Mouse (Mus musculus) limb, embryonic 15.5 days (tissue): ENCODE measurements at regions not wholly inside any gene's neighbourhood (a gene's known extent, or its start where the extent isn't known, plus 50 kb on each side); places are given as distances from the start of the nearest gene placed in this dataset.

Experiments used
- ATAC-seq: fragments of 200-750 bp; cut with Nextera tagmentation; 2 replicates; pipeline ENCODE4 v1.8.0; 2017; ENCODE audit warnings: low read depth, moderate TSS enrichment; ENCODE audit not compliant: insufficient number of reproducible peaks, low FRiP score, low TSS enrichment
- H3K27ac ChIP-seq: fragments of 300-500 bp; sonication (generic); 2 replicates; pipeline ENCODE4 v1.5.1; 2015; ENCODE audit warnings: moderate library complexity, mild to moderate bottlenecking, inconsistent platforms
- H3K27me3 ChIP-seq: fragments of 300-500 bp; sonication (generic); 2 replicates; pipeline ENCODE4 v1.6.1; 2015; ENCODE audit warnings: inconsistent platforms
- H3K36me3 ChIP-seq: fragments of 300-500 bp; sonication (generic); 2 replicates; pipeline ENCODE4 v1.6.1; 2015; ENCODE audit warnings: inconsistent platforms
- H3K4me1 ChIP-seq: fragments of 300-500 bp; sonication (generic); 2 replicates; pipeline ENCODE4 v1.6.1; 2015; ENCODE audit warnings: inconsistent platforms
- H3K4me2 ChIP-seq: fragments of 300-500 bp; sonication (generic); 2 replicates; pipeline ENCODE4 v1.6.1; 2015; ENCODE audit warnings: mild to moderate bottlenecking, inconsistent platforms
- H3K4me3 ChIP-seq: fragments of 300-500 bp; sonication (generic); 2 replicates; pipeline ENCODE4 v1.5.1; 2015; ENCODE audit warnings: mild to moderate bottlenecking, inconsistent platforms
- H3K9ac ChIP-seq: fragments of 300-500 bp; sonication (generic); 2 replicates; pipeline ENCODE4 v1.6.1; 2015; ENCODE audit warnings: inconsistent platforms
- H3K9me3 ChIP-seq: fragments of 300-500 bp; sonication (generic); 2 replicates; pipeline ENCODE4 v1.6.1; 2016; ENCODE audit warnings: inconsistent platforms
- WGBS: fragments of 180-500 bp; shearing (Covaris S2); methylation state at CpG from one replicate; pipeline ENCODE4 v1.1.7; 2015; 5-methylcytosine and 5-hydroxymethylcytosine counted together

DNA sequence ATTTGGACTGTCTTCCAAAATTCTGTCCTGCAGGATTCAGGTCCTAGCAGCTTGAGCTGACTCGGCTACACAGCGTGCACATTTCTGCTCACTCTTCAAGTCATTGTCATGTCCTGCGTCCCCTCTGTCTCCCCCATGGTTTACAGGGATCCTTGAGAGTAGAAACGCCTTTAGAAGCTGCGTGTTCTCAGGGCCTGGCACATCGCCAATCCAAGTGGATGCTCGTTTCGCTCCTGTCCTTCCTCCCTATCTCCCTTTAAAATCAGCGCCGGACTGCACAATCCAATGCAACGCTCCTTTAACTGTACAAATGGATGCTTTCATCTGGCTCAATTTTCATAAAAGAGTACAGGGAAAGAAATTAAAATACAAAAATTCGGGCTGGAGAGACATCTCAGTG is 201.6 kb downstream of the Cdh26 start:
- no peak overlapping the region for H3K9ac ChIP-seq
- H3K27ac ChIP-seq = no peak overlapping the region
- no peaks in the 10 kb centered on the region for H3K36me3 ChIP-seq
- H3K4me3 ChIP-seq = no peak overlapping the region
- peaks cover 61% of the 10 kb centered on the region for H3K4me1 ChIP-seq
- WGBS = 43% methylated on average over 12 of the region's 12 CpGs
- H3K9me3 ChIP-seq = no peaks in the 10 kb centered on the region
- ATAC-seq = no peak
- H3K27me3 ChIP-seq = no peaks in the 10 kb centered on the region
- H3K4me2 ChIP-seq = no peak overlapping the region

DNA sequence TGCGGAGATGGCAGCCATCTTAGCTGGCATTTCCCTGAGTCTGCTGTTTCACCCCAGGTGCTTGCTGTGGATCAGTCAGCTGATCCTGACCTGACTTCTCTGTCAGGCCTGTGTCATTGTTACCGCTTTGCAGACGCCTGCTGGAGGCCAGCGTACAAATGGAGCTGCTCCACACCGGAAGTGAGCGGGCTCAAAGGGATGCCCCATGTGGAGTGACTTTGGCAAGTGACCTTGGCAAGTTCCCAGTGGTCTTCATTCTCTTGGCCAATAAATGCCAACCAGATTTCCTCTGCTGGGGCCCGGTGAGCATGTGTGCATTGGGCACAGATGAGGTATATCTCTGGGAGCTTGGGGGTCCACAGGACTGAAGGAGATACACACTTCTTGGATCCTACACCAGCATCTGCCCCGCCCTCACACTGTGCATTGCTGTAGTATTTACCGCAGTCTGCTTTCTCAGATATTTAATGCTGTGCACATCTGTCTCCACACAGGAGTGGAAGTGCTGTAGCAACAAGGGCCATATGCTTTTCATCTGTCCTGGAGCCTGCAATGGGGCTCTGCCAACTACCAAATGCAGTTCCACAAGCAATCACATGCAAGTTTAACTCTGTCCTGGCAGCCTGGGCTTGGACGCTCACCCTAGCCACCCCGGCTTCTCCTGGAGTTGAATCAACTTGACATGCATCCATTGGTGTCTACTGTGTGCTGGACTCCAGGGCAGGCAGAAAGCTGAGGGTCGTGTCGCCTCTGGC is 202.7 kb downstream of the Cdh26 start:
- Histone ChIP-seq H3K36me3 (no peaks in the 10 kb centered on the region), H3K27me3 (no peaks in the 10 kb centered on the region), H3K27ac (peak overlapping the region; percentile 54; the same call in 1 of the 2 replicates), H3K4me2 (no peak overlapping the region), H3K9ac (no peak overlapping the region), H3K4me3 (no peak overlapping the region), H3K4me1 (peaks cover 55% of the 10 kb centered on the region), H3K9me3 (no peaks in the 10 kb centered on the region)
- 0 out of 2 replicates have a peak, but pooled peaks have one; percentile 22 for ATAC-seq
- 54% methylated on average over 13 of the region's 13 CpGs for WGBS

DNA sequence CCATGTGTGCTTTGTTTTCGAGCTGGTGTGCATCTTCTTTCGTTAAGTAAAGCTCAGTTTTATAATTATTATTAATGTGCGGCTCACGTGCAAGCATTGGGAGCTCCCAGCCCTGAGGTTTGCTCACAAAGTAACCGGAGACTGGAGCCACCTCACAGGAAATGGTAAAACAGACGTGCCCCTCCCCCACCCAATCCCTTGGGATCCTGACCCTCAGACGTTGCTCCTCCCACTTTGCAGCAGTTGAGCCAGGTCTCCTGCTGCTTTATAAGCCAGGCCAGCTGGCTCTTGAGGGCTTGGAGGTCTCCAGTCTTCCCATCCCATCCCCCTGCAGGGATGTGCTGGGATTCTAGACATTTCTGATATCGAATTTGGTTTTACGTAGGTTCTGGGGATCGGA is 203.8 kb downstream of the Cdh26 start:
- Histone ChIP-seq H3K4me1 (peaks cover 55% of the 10 kb centered on the region), H3K4me2 (no peak overlapping the region), H3K4me3 (no peak overlapping the region), H3K9me3 (no peaks in the 10 kb centered on the region), H3K27ac (no peak overlapping the region), H3K36me3 (no peaks in the 10 kb centered on the region), H3K27me3 (no peaks in the 10 kb centered on the region), H3K9ac (no peak overlapping the region)
- ATAC-seq = no peak
- WGBS = 36% methylated on average over 10 of the region's 10 CpGs

DNA sequence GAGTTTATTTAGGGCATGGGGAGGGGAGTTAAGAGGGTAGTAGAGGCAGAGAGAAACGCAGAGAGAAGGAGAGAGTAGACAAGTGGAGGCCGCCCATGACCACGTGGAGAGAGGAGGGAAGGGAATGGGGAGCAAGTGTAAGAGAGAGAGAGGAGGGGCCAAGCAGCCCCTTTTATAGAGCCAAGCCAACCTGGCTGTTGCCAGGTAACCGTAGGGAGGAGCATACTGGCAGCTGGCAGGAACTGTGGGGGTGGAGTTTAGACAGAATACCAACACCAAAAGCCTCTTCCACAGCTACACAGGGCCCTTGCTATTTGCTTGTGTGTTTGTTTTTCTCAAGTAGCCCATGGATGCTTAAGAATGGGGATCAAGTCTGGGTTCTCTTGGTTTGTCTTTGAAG is 205.4 kb downstream of the Cdh26 start:
- Histone ChIP-seq H3K27me3 (no peaks in the 10 kb centered on the region), H3K4me2 (no peak overlapping the region), H3K9ac (no peak overlapping the region), H3K27ac (no peak overlapping the region), H3K36me3 (no peaks in the 10 kb centered on the region), H3K9me3 (no peaks in the 10 kb centered on the region), H3K4me1 (peaks cover 53% of the 10 kb centered on the region), H3K4me3 (no peak overlapping the region)
- WGBS = 31% methylated on average over 4 of the region's 4 CpGs
- peak; percentile 52; the same call in 1 of the 2 replicates for ATAC-seq

DNA sequence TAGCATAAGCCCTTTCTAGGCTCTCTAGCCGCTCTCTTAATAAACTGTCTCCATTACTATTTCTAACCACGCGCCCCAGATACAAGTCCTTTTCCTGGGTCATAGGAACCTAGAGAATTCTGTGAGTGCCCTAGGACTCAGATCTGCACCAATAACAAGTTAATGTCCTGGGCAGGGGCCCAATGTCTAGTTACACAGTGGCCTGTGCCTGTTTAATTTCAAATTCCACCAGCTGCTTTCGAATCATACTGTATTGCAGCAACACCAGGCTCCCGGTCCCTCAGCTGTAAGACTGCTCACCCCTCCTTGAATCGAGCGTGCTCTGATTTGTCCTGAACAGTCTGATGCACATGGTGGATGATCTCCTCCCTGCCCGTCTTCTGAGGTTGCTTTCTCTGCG is 206.6 kb downstream of the Cdh26 start:
- Histone ChIP-seq H3K27ac (no peak overlapping the region), H3K4me2 (no peak overlapping the region), H3K27me3 (no peaks in the 10 kb centered on the region), H3K9ac (no peak overlapping the region), H3K36me3 (no peaks in the 10 kb centered on the region), H3K4me3 (no peak overlapping the region), H3K4me1 (peaks cover 41% of the 10 kb centered on the region), H3K9me3 (no peaks in the 10 kb centered on the region)
- no peak for ATAC-seq
- 77% methylated on average over 9 of the region's 9 CpGs for WGBS

DNA sequence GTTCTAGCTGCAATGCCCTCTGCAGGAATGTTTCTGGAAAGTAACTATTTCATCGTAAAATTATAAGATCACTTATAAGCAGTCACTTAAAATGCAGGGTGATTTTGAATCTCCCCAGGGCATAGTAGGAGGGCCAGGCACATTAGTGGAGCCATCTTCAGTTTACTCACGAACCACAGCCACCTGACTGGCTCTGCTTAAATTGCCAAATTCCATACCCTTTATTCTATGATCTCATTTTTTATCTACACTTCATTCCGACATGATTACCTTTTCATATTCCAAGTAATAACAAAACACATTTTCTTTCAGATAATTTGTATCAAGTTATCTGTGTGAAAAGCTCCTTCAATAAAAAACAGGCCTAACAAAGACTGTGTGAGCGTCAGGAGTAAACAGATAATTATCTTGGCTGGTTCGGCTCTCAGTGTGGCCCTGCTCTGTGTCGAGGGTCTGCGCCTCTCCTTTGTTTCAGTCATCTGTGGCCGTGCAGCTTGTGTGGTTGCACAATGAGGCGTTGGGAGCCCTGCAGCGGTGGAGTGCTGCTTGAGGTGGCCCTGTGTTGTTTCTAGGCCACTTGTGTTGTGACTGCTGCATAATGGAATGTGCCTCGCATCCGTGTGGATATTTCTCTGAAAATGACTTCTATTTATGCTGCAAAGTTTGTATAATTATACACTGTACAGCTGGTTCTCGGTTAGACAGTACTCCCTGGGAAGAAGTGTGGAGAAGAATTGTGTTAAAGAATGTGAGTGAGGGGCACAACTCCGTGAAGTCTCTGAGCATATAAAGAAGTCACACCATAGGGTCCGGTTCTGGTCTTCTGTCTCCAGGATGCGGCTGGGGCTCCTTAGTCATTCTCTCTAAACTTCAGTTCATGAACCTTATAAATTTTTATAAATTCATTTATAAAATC is 212.1 kb downstream of the Cdh26 start:
- WGBS = 60% methylated on average over 16 of the region's 16 CpGs
- H3K27ac ChIP-seq = no peak overlapping the region
- H3K9ac ChIP-seq = no peak overlapping the region
- H3K9me3 ChIP-seq = no peaks in the 10 kb centered on the region
- H3K4me3 ChIP-seq = no peak overlapping the region
- ATAC-seq = no peak
- H3K4me1 ChIP-seq = no peaks in the 10 kb centered on the region
- no peaks in the 10 kb centered on the region for H3K36me3 ChIP-seq
- H3K27me3 ChIP-seq = no peaks in the 10 kb centered on the region
- no peak overlapping the region for H3K4me2 ChIP-seq

DNA sequence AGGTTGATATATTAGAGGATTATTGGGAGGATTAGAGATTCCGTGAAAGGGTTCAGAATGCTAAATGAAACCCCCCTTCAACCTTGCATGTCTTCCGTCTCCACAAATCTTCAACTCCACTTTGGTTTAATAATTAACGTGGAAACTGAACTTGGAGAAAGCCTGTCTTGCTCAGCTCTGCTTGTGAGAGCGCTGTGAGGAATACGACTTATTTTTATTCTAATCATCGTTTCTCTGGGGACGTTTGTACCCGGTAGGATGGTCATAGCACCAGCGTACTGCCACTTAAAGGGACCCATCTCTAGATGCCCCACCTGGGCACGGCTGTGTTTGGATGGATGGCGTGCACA is 212.7 kb downstream of the Cdh26 start:
- Histone ChIP-seq H3K4me2 (no peak overlapping the region), H3K9me3 (no peaks in the 10 kb centered on the region), H3K4me3 (no peak overlapping the region), H3K27ac (no peak overlapping the region), H3K9ac (no peak overlapping the region), H3K36me3 (no peaks in the 10 kb centered on the region), H3K27me3 (no peaks in the 10 kb centered on the region), H3K4me1 (no peaks in the 10 kb centered on the region)
- 76% methylated on average over 11 of the region's 11 CpGs for WGBS
- ATAC-seq = no peak

DNA sequence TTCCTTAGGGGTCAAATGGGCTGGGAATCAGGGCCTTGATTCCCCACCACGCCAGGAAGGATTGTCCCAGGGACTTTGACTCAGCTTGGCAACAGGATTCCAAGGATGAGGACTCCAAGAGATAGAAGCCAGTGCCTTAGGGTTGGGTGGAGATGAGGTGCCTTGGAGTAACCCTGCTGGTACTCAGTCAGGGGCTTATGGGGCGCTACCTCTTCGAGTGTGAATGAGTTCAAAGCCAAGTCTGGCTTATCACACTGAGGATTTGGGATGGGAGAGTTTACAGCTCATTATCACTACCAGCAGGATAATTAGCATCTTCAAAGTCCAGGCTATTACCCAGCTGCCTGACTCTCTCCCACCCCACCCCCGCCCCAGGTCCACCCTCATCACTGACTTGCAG is 213.5 kb downstream of the Cdh26 start:
- Histone ChIP-seq H3K27me3 (no peaks in the 10 kb centered on the region), H3K4me2 (no peak overlapping the region), H3K9ac (no peak overlapping the region), H3K4me3 (no peak overlapping the region), H3K36me3 (no peaks in the 10 kb centered on the region), H3K27ac (no peak overlapping the region), H3K4me1 (no peaks in the 10 kb centered on the region), H3K9me3 (no peaks in the 10 kb centered on the region)
- no peak for ATAC-seq
- WGBS = 29% methylated on average over 4 of the region's 4 CpGs

DNA sequence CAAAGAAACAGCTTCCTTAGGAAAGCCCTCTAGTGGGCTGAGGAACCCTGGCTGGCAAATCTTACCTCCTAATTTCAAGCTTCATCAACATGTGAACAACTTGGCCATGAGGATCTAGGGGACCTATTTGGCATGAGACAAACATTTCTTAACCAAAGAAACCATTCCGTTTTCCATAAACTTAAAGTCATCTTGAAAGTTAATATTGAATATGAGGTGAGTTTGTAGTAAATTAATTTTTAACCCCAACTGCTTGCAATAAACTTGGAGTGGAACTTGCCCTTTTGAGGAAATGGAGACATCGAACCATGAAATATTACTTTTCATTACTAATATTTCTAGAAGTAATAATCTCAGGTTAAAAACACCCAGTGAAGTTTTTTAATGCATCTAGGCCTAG is 229.7 kb downstream of the Cdh26 start:
- Histone ChIP-seq H3K27me3 (no peaks in the 10 kb centered on the region), H3K4me3 (no peak overlapping the region), H3K4me2 (no peak overlapping the region), H3K27ac (no peak overlapping the region), H3K4me1 (no peaks in the 10 kb centered on the region), H3K9me3 (no peaks in the 10 kb centered on the region), H3K9ac (no peak overlapping the region), H3K36me3 (no peaks in the 10 kb centered on the region)
- ATAC-seq = no peak
- 81% methylated on average over 2 of the region's 2 CpGs for WGBS

DNA sequence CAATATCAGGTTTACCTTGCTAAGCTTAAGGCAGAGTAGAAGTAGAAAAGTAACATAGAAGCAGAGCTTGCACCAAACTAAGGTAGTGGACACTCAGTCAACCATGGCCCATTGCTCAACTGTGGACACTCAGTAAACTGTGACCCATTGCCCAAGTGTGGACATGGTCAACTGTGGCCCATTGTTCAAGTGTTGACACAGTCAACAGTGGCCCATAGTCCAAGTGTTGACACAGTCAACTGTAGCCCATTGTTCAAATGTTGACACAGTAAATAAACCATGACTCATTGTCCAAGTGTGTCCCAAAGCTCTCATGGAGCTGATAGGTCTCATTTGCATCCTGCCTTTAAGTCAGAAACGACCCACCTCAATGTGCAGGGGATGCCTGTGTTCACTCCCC is 232.1 kb downstream of the Cdh26 start:
- Histone ChIP-seq H3K36me3 (no peaks in the 10 kb centered on the region), H3K4me3 (no peak overlapping the region), H3K27me3 (no peaks in the 10 kb centered on the region), H3K9ac (no peak overlapping the region), H3K4me1 (no peaks in the 10 kb centered on the region), H3K9me3 (no peaks in the 10 kb centered on the region), H3K4me2 (no peak overlapping the region), H3K27ac (no peak overlapping the region)
- 72% methylated on average over 1 of the region's 1 CpGs for whole genome bisulfite sequencing
- no peak for ATAC-seq

DNA sequence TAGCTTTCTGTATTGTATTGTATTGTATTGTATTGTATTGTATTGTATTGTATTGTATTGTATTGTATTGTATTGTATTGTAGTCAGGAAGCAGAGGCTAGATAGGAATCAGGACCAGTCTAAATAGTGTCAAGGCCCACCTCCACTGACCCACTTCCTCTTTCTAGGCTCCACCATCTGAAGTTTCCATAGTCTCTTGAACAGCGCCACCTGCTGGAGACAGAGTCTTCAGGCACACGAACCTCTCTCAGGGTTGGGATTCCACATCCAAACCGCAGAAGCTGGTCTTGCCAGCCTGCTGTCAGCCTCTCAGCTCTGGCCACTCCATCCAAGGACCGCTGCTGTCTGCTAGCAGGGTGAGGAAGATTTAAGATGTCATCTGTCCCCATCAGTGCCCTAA is 234.6 kb downstream of the Cdh26 start:
- Histone ChIP-seq H3K27me3 (no peaks in the 10 kb centered on the region), H3K4me3 (no peak overlapping the region), H3K4me1 (no peaks in the 10 kb centered on the region), H3K9ac (no peak overlapping the region), H3K4me2 (no peak overlapping the region), H3K9me3 (no peaks in the 10 kb centered on the region), H3K36me3 (no peaks in the 10 kb centered on the region), H3K27ac (no peak overlapping the region)
- 16% methylated on average over 4 of the region's 4 CpGs for WGBS
- no peak for ATAC-seq

DNA sequence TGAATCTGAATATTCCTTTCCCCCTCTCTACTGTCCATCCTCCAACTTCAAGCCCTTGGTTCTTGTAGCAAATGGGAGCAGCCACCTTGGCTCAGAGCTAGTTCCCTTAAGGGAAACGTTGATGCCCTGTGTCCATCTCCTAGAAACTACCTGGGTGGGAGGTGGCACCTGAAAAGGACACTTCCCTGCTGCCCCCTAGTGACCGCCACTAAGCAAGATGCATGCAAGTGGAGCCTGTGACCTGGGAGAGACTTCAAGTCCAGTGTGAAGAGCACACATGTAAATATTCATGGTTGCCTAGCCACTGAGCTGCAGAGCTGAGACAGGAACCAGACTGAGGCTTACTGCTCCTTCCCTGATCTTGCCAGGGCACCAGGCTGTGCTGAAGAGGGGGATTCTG is 238.1 kb downstream of the Cdh26 start:
- no peak overlapping the region for H3K27ac ChIP-seq
- H3K36me3 ChIP-seq = no peaks in the 10 kb centered on the region
- H3K27me3 ChIP-seq = 0 out of 2 replicates have a peak, but pooled peaks cover 3% of the 10 kb centered on the region
- H3K9me3 ChIP-seq = no peaks in the 10 kb centered on the region
- H3K4me3 ChIP-seq = no peak overlapping the region
- ATAC-seq = no peak
- H3K9ac ChIP-seq = no peak overlapping the region
- H3K4me1 ChIP-seq = no peaks in the 10 kb centered on the region
- no peak overlapping the region for H3K4me2 ChIP-seq
- WGBS = 10% methylated on average over 2 of the region's 2 CpGs
